Mouse (Mus musculus) bone marrow, adult 2 months (tissue): Measurements from ENCODE around the gene Rtkn.

Experiments used
- CTCF ChIP-seq: fragments of 200-500 bp; IDR thresholded peaks from 2 replicates; pipeline ENCODE4 v1.5.1; 2011; ENCODE audit warnings: low read length, control low read depth; ENCODE audit not compliant: control insufficient read depth, insufficient read depth
- POLR2A ChIP-seq: fragments of 200-500 bp; IDR thresholded peaks from 2 replicates; pipeline ENCODE4 v1.6.1; 2011; ENCODE audit warnings: low read depth, mild to moderate bottlenecking, control low read depth, low read length, borderline replicate concordance; ENCODE audit not compliant: control insufficient read depth

DNA sequence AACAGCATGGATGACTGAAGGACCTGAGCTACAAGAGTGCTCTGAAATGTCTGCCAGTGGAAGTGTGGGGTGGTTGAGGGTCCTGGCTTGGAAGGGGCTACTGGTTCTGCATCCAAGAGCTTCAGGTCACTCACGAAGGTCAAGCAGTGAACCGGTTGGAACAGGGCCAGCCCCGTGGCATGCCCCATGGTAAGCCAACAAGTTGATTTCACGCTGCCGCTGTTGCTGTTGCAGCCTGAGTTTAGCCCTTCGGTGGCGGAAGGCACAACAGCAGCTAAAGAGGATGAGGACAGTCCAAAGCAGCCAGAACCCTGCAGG lies 15.6 kb upstream of the Rtkn start:
- no peak for TF ChIP-seq CTCF
- TF ChIP-seq POLR2A = no peak
